Comparison of ENCODE assay signal across 19 mouse cellular contexts in genomic region chr15:5539301-5539928, GRCm38 (mm10).
DNase-seq lines count a peak whose midpoint lies in the region; ATAC-seq lines count a peak whose summit lies in the region.
"Had no signal": no experiment of that assay in that cellular context is flagged by ENCODE, and none has a peak within 500 bp of the region (broad histone marks: within the 10 kb centered on the region; RNA-seq: fewer than 3 reads in every experiment).

No protein-coding gene starts in this region.

- no peak overlapping the region for H3K9ac ChIP-seq in forebrain, embryonic 11.5 days (ENCODE audit: low read length)
- H3K9ac ChIP-seq: liver, embryonic 13.5 days; midbrain, embryonic 12.5 days had no signal

- no peaks in the 10 kb centered on the region for H3K27me3 ChIP-seq in forebrain, embryonic 11.5 days (ENCODE audit: control insufficient read depth, insufficient read depth, low read length)
- H3K27me3 ChIP-seq: liver, embryonic 13.5 days; midbrain, embryonic 12.5 days had no signal

- no peak overlapping the region for H3K27ac ChIP-seq in forebrain, embryonic 11.5 days (ENCODE audit: low read depth, low read length)
- H3K27ac ChIP-seq: forebrain, embryonic 10.5 days; gastrocnemius, adult 2 months; hindbrain, embryonic 10.5 days; liver, embryonic 13.5 days; midbrain, embryonic 12.5 days had no signal

- H3K4me1 ChIP-seq in forebrain, embryonic 11.5 days (replicated peaks; ENCODE audit: control insufficient read depth, insufficient read depth, low read length) = no peaks in the 10 kb centered on the region
- H3K4me1 ChIP-seq: forebrain, embryonic 10.5 days; hindbrain, embryonic 10.5 days; liver, embryonic 13.5 days; midbrain, embryonic 12.5 days had no signal

- H3K9me3 ChIP-seq in forebrain, embryonic 11.5 days (ENCODE audit: control insufficient read depth, low read length) = no peaks in the 10 kb centered on the region
- H3K9me3 ChIP-seq: hindbrain, embryonic 10.5 days; liver, embryonic 13.5 days; midbrain, embryonic 12.5 days had no signal

- DNase-seq in heart, adult 11 months = peak; percentile 92
- DNase-seq in heart, postnatal 14 days = no peak
- peak; percentile 37 to 41 for DNase-seq in B cell, adult 2 months
- DNase-seq in frontal cortex, postnatal 14 days (ENCODE audit: low spot score in 2 of 2) = no peak
- no peak for DNase-seq in forebrain, embryonic 11.5 days (ENCODE audit: low spot score)
- no peak for DNase-seq in kidney, postnatal 25 days
- DNase-seq: adrenal gland, postnatal 14 days; gastrocnemius, adult 2 months; kidney, adult 11 months; kidney, postnatal 4 days; liver, embryonic 13.5 days; retina, postnatal 1 day; thymus, postnatal 14 days had no signal

- peak; percentile 100 for ATAC-seq in common myeloid progenitor, adult 5-6 weeks (replicated peaks; ENCODE audit: low read depth, poor library complexity, severe bottlenecking)
- ATAC-seq in megakaryocyte, adult 5-6 weeks (ENCODE audit: poor library complexity, severe bottlenecking) = peak; percentile 99
- ATAC-seq in forebrain, embryonic 11.5 days (replicated peaks; ENCODE audit: low FRiP score) = no peak

- no peaks in the 10 kb centered on the region for H3K36me3 ChIP-seq in forebrain, embryonic 11.5 days (ENCODE audit: control insufficient read depth, insufficient read depth, low read length)
- H3K36me3 ChIP-seq: forebrain, embryonic 10.5 days; hindbrain, embryonic 10.5 days; liver, embryonic 13.5 days; midbrain, embryonic 12.5 days had no signal

- intact Hi-C loops in heart, postnatal 14 days (cut with DNase I) = no loop called here

- no peak overlapping the region for H3K4me3 ChIP-seq in forebrain, embryonic 11.5 days (ENCODE audit: low read depth, low read length)
- H3K4me3 ChIP-seq: forebrain, embryonic 10.5 days; gastrocnemius, adult 2 months; hindbrain, embryonic 10.5 days; liver, embryonic 13.5 days; midbrain, embryonic 12.5 days had no signal

- no peak overlapping the region for H3K4me2 ChIP-seq in forebrain, embryonic 11.5 days (ENCODE audit: low read depth, low read length, severe bottlenecking)
- H3K4me2 ChIP-seq: heart, embryonic 11.5 days; liver, embryonic 13.5 days; midbrain, embryonic 12.5 days had no signal

- 87% methylated on average over 4 of the region's 4 CpGs for WGBS in forebrain, embryonic 11.5 days

Comparison
In these comparisons a context has a peak if more than half of its experiments do, and no peak if none do; other contexts are left out.
1. DNase-seq: peak in heart, adult 11 months (single experiment) and B cell, adult 2 months (2 of 2); none in heart, postnatal 14 days (0 of 2), frontal cortex, postnatal 14 days (0 of 2), forebrain, embryonic 11.5 days (single experiment) and kidney, postnatal 25 days (0 of 2).